Mouse (Mus musculus) MEL (cell line): ENCODE measurements at regions not wholly inside any gene's neighbourhood (a gene's known extent, or its start where the extent isn't known, plus 50 kb on each side); places are given as distances from the start of the nearest gene placed in this dataset.

Experiments used
- DNase-seq: peaks from one replicate; pipeline ENCODE4 v3.0.0; 2011; ENCODE audit warnings: low read depth, low spot score
- H3K27ac ChIP-seq: 2 replicates; pipeline ENCODE4 v1.5.1; 2012; ENCODE audit warnings: low read depth, mild to moderate bottlenecking, control low read depth, low read length, moderate library complexity; ENCODE audit not compliant: control insufficient read depth
- H3K27me3 ChIP-seq, 2 experiments: fragments of 150-350 bp in 1 of 2; sonication (generic) in 1 of 2; 2 replicates each; pipeline ENCODE4 v1.6.1; 2012; ENCODE audit warnings: low read length in 2 of 2, mild to moderate bottlenecking in 2 of 2, improper control_type of control experiment in 1 of 2, moderate library complexity in 1 of 2; ENCODE audit not compliant: insufficient read depth in 2 of 2, control insufficient read depth in 1 of 2
- H3K36me3 ChIP-seq, 2 experiments: 2 replicates each; pipeline ENCODE4 v1.6.1; 2012 to 2014; ENCODE audit warnings: low read length in 2 of 2, improper control_type of control experiment in 1 of 2, inconsistent platforms in 1 of 2, mild to moderate bottlenecking in 1 of 2; ENCODE audit not compliant: insufficient read depth in 2 of 2, control insufficient read depth in 1 of 2
- H3K4me1 ChIP-seq, 2 experiments: fragments of 150-350 bp in 1 of 2; sonication (generic) in 1 of 2; 2 replicates each; pipeline ENCODE4 v1.6.1; 2012; ENCODE audit warnings: low read length in 2 of 2, improper control_type of control experiment in 1 of 2, mild to moderate bottlenecking in 1 of 2; ENCODE audit not compliant: insufficient read depth in 2 of 2, control insufficient read depth in 1 of 2
- H3K4me3 ChIP-seq, 2 experiments: fragments of 150-350 bp in 1 of 2; sonication (generic) in 1 of 2; 2 replicates each; pipeline ENCODE4 v1.5.1; 2012; ENCODE audit warnings: low read depth in 2 of 2, low read length in 2 of 2, mild to moderate bottlenecking in 2 of 2, moderate library complexity in 2 of 2, control low read depth in 1 of 2, improper control_type of control experiment in 1 of 2; ENCODE audit not compliant: control insufficient read depth in 1 of 2, insufficient read depth in 1 of 2
- H3K79me2 ChIP-seq: 2 replicates; pipeline ENCODE4 v1.6.1; 2012; ENCODE audit warnings: mild to moderate bottlenecking, low read length, moderate library complexity; ENCODE audit not compliant: control insufficient read depth, poor library complexity, insufficient read depth
- H3K9ac ChIP-seq: 2 replicates; pipeline ENCODE4 v1.6.1; 2012; ENCODE audit warnings: low read depth, mild to moderate bottlenecking, control low read depth, low read length, moderate library complexity; ENCODE audit not compliant: control insufficient read depth, poor library complexity, severe bottlenecking
- H3K9me3 ChIP-seq: fragments of 150-350 bp; sonication (generic); replicated peaks from 2 replicates; pipeline ENCODE4 v1.6.1; 2012; ENCODE audit warnings: mild to moderate bottlenecking, low read length, improper control_type of control experiment, moderate library complexity; ENCODE audit not compliant: insufficient read depth
- CHD1 ChIP-seq: IDR thresholded peaks from 2 replicates; pipeline ENCODE4 v1.6.1; 2012; ENCODE audit warnings: low read depth, mild to moderate bottlenecking, inconsistent platforms, low read length, improper control_type of control experiment
- CHD2 ChIP-seq: IDR thresholded peaks from 2 replicates; pipeline ENCODE4 v1.6.1; 2011; ENCODE audit warnings: low read length, improper control_type of control experiment
- EP300 ChIP-seq, 2 experiments: IDR thresholded peaks; 2 replicates each; pipeline ENCODE4 v1.6.1; 2011; ENCODE audit warnings: improper control_type of control experiment in 2 of 2, low read length in 2 of 2, low read depth in 1 of 2, mild to moderate bottlenecking in 1 of 2
- GATA1 ChIP-seq: IDR thresholded peaks from 2 replicates; pipeline ENCODE4 v1.6.1; 2011; ENCODE audit warnings: low read depth, low read length, improper control_type of control experiment
- HCFC1 ChIP-seq: IDR thresholded peaks from 2 replicates; pipeline ENCODE4 v1.6.1; 2012; ENCODE audit warnings: low read depth, mild to moderate bottlenecking, inconsistent platforms, low read length, improper control_type of control experiment, moderate library complexity
- JUND ChIP-seq: IDR thresholded peaks from 2 replicates; pipeline ENCODE4 v1.6.1; 2011; ENCODE audit warnings: low read depth, mild to moderate bottlenecking, improper control_type of control experiment, low read length
- KAT2A ChIP-seq: conservative IDR thresholded peaks from 2 replicates; pipeline ENCODE4 v1.6.1; 2012; ENCODE audit warnings: low read depth, low read length, improper control_type of control experiment, inconsistent platforms
- MAFK ChIP-seq: IDR thresholded peaks from 2 replicates; pipeline ENCODE4 v1.6.1; 2011; ENCODE audit warnings: low read depth, mild to moderate bottlenecking, low read length, improper control_type of control experiment, borderline replicate concordance
- MAX ChIP-seq: IDR thresholded peaks from 2 replicates; pipeline ENCODE4 v1.6.1; 2011; ENCODE audit warnings: low read length, improper control_type of control experiment
- MAZ ChIP-seq: IDR thresholded peaks from 2 replicates; pipeline ENCODE4 v1.6.1; 2012; ENCODE audit warnings: low read depth, mild to moderate bottlenecking, inconsistent platforms, low read length, improper control_type of control experiment
- MXI1 ChIP-seq: IDR thresholded peaks from 2 replicates; pipeline ENCODE4 v1.6.1; 2011; ENCODE audit warnings: mild to moderate bottlenecking, low read depth, low read length, improper control_type of control experiment
- MYC ChIP-seq: IDR thresholded peaks from 2 replicates; pipeline ENCODE4 v1.6.1; 2011; ENCODE audit warnings: low read depth, mild to moderate bottlenecking, low read length, improper control_type of control experiment, moderate library complexity
- NELFE ChIP-seq: IDR thresholded peaks from 2 replicates; pipeline ENCODE4 v1.6.1; 2011; ENCODE audit warnings: low read depth, low read length, improper control_type of control experiment
- POLR2A ChIP-seq, 2 experiments: IDR thresholded peaks; 2 replicates each; pipeline ENCODE4 v1.6.1; 2011 to 2012; ENCODE audit warnings: low read length in 2 of 2, mild to moderate bottlenecking in 2 of 2, control low read depth in 1 of 2, improper control_type of control experiment in 1 of 2, low read depth in 1 of 2, moderate library complexity in 1 of 2; ENCODE audit not compliant: control insufficient read depth in 1 of 2, insufficient read depth in 1 of 2, poor library complexity in 1 of 2
- POLR2AphosphoS5 ChIP-seq: IDR thresholded peaks from 2 replicates; pipeline ENCODE4 v1.6.1; 2012; ENCODE audit warnings: low read depth, borderline replicate concordance, mild to moderate bottlenecking, inconsistent platforms, low read length, moderate library complexity, mixed read lengths
- RAD21 ChIP-seq: IDR thresholded peaks from 2 replicates; pipeline ENCODE4 v1.6.1; 2011; ENCODE audit warnings: mild to moderate bottlenecking, low read depth, low read length, improper control_type of control experiment
- RCOR1 ChIP-seq: IDR thresholded peaks from 2 replicates; pipeline ENCODE4 v1.6.1; 2012; ENCODE audit warnings: low read depth, mild to moderate bottlenecking, inconsistent platforms, low read length, improper control_type of control experiment
- USF1 ChIP-seq: IDR thresholded peaks from 2 replicates; pipeline ENCODE4 v1.6.1; 2014; ENCODE audit warnings: low read depth, mild to moderate bottlenecking, inconsistent platforms, low read length, improper control_type of control experiment, moderate library complexity
- ZC3H11A ChIP-seq: IDR thresholded peaks from 2 replicates; pipeline ENCODE4 v1.6.1; 2012; ENCODE audit warnings: low read depth, mild to moderate bottlenecking, inconsistent platforms, low read length, improper control_type of control experiment
- ZMIZ1 ChIP-seq: IDR thresholded peaks from 2 replicates; pipeline ENCODE4 v1.6.1; 2012; ENCODE audit warnings: low read depth, mild to moderate bottlenecking, inconsistent platforms, low read length, improper control_type of control experiment, moderate library complexity
- ZNF384 ChIP-seq: IDR thresholded peaks from 2 replicates; pipeline ENCODE4 v1.6.1; 2012; ENCODE audit warnings: low read depth, mild to moderate bottlenecking, inconsistent platforms, low read length, improper control_type of control experiment

GRCm38 (mm10) chr16:87239105-87239504 is 114.9 kb upstream of the N6amt1 start:
- no peaks in the 10 kb centered on the region for H3K79me2 ChIP-seq

GRCm38 (mm10) chr16:87234199-87234598 is 119.8 kb upstream of the N6amt1 start:
- H3K4me3 ChIP-seq = no peak overlapping the region
- H3K9me3 ChIP-seq = no peaks in the 10 kb centered on the region
- H3K4me1 ChIP-seq = no peaks in the 10 kb centered on the region
- H3K36me3 ChIP-seq = no peaks in the 10 kb centered on the region
- H3K27me3 ChIP-seq = no peaks in the 10 kb centered on the region
- DNase-seq = no peak
- no peak overlapping the region for H3K9ac ChIP-seq
- no peak for TF ChIP-seq MAX
- no peak for TF ChIP-seq CHD2
- no peak for TF ChIP-seq USF1
- no peak overlapping the region for H3K27ac ChIP-seq
- no peaks in the 10 kb centered on the region for H3K79me2 ChIP-seq

More at GRCm38 (mm10) chr16:87239105-87239504, 114.9 kb upstream of the N6amt1 start:
- H3K4me3 ChIP-seq = no peak overlapping the region
- H3K9ac ChIP-seq = no peak overlapping the region
- H3K36me3 ChIP-seq = no peaks in the 10 kb centered on the region
- no peaks in the 10 kb centered on the region for H3K9me3 ChIP-seq
- H3K4me1 ChIP-seq = no peaks in the 10 kb centered on the region
- no peak overlapping the region for H3K27ac ChIP-seq
- no peak for TF ChIP-seq MXI1
- no peak for TF ChIP-seq HCFC1
- no peak for TF ChIP-seq ZNF384
- TF ChIP-seq EP300 (IDR thresholded peaks at IDR 0.05; ENCODE audit: low read depth in 1 of 2, low read length in 2 of 2) = no peak
- TF ChIP-seq JUND = no peak
- no peak for TF ChIP-seq RAD21
- TF ChIP-seq RCOR1 = no peak
- no peak for TF ChIP-seq ZC3H11A
- no peak for TF ChIP-seq POLR2AphosphoS5
- TF ChIP-seq GATA1 = no peak
- TF ChIP-seq CHD2 = no peak
- TF ChIP-seq ZMIZ1 = no peak
- no peak for TF ChIP-seq MAFK
- TF ChIP-seq NELFE = no peak
- no peak for TF ChIP-seq MYC
- no peak for TF ChIP-seq KAT2A
- no peak for TF ChIP-seq POLR2A (IDR thresholded peaks at IDR 0.05; ENCODE audit: control insufficient read depth in 1 of 2, insufficient read depth in 1 of 2, low read depth in 1 of 2, low read length in 2 of 2, poor library complexity in 1 of 2)
- no peak for TF ChIP-seq CHD1
- TF ChIP-seq MAZ = no peak
- no peak for DNase-seq
- H3K27me3 ChIP-seq = no peaks in the 10 kb centered on the region
